Mouse (Mus musculus): ENCODE measurements around the gene Hist1h2bb. TPM values are rescaled to one million over a fixed set of nuclear protein-coding genes. Genes with fewer than 3 reads are reported as not detected.

Hist1h2bb gene
- polyA plus RNA-seq, 1 experiment from 2014 or later: 0.41 TPM

GRCm38 (mm10) chr13:23772561-23773313, 26.2 kb downstream of the Hist1h2bb start:
- ChIA-PET POLR2A (interaction anchor here (1.4 kb wide), 1 partner anchor 9 kb away, joined by 4 read pairs; the partner anchor contains the start of gene Hist1h1a), CTCF (no interaction called here)
- in situ Hi-C loops (cut with MboI; ENCODE audit: low pct_unique_long_range_greater_than_20kb): loop anchor here (25.0 kb wide), 1 partner anchor 1985 kb away; the partner anchor contains the start of genes Hist1h1b, Hist1h2an, Hist1h2bp and Hist1h3i
- no peak for DNase-seq (ENCODE audit: low read depth, low spot score)
- no peak for ATAC-seq
- no peaks in the 10 kb centered on the region for H3K27me3 ChIP-seq
- TF ChIP-seq CTCF (IDR thresholded peaks at IDR 0.05): no peak

- POLR2A ChIA-PET: no interaction called here
- peaks cover 10% of the 10 kb centered on the region for H3K27me3 ChIP-seq
- ATAC-seq: no peak
- CTCF ChIA-PET: interaction anchor here (1.0 kb wide), 1 partner anchor 148 kb away, joined by 3 read pairs; no protein-coding TSS in a partner anchor
- no peak for TF ChIP-seq CTCF (IDR thresholded peaks at IDR 0.05)
- in situ Hi-C loops (cut with MboI; ENCODE audit: low pct_unique_long_range_greater_than_20kb): no loop called here
- DNase-seq (ENCODE audit: low read depth, low spot score): no peak
Observed at GRCm38 (mm10) chr13:23778339-23778738, 31.8 kb downstream of the Hist1h2bb start.

GRCm38 (mm10) chr13:23779025-23779424, 32.5 kb downstream of the Hist1h2bb start:
- peaks cover 10% of the 10 kb centered on the region for H3K27me3 ChIP-seq
- ATAC-seq (no peak), DNase-seq (ENCODE audit: low read depth, low spot score) (no peak)
- no peak for TF ChIP-seq CTCF (IDR thresholded peaks at IDR 0.05)
- in situ Hi-C loops (cut with MboI; ENCODE audit: low pct_unique_long_range_greater_than_20kb): no loop called here
- POLR2A ChIA-PET: no interaction called here
- CTCF ChIA-PET: no interaction called here

- CTCF ChIA-PET: interaction anchor here (0.8 to 1.4 kb wide), 8 partner anchors 11 to 516 kb away, joined by 3 to 4 read pairs (median 3); no protein-coding TSS in a partner anchor
- peaks cover 12% of the 10 kb centered on the region for H3K27me3 ChIP-seq
- peak; percentile 78 for TF ChIP-seq CTCF (IDR thresholded peaks at IDR 0.05)
- in situ Hi-C loops (cut with MboI; ENCODE audit: low pct_unique_long_range_greater_than_20kb): loop anchor here (10.0 kb wide), 1 partner anchor 522 kb away; no protein-coding TSS in a partner anchor
- POLR2A ChIA-PET: no interaction called here
- DNase-seq (ENCODE audit: low read depth, low spot score) (peak; percentile 10), ATAC-seq (no peak)
Observed at GRCm38 (mm10) chr13:23792520-23792919, 46.0 kb downstream of the Hist1h2bb start.

Other genes with a start within 250 kb of the Hist1h2bb start
- 7.0 TPM for gene Hist1h4h, start 215.7 kb upstream of the Hist1h2bb start, polyA plus RNA-seq (2021)
- 1.3 TPM for gene Hist1h2af, start 212.8 kb upstream of the Hist1h2bb start, polyA plus RNA-seq (2021)
- gene Hist1h3g, start 211.3 kb upstream of the Hist1h2bb start, polyA plus RNA-seq (2021): 1.7 TPM
- 2.1 TPM for gene Hist1h2bh, start 203.3 kb upstream of the Hist1h2bb start, polyA plus RNA-seq (2021)
- 0.49 TPM for gene Hist1h3f, start 202.7 kb upstream of the Hist1h2bb start, polyA plus RNA-seq (2021)
- not detected for gene Hist1h4f, start 195.1 kb upstream of the Hist1h2bb start, polyA plus RNA-seq (2021)
- 2.1 TPM for gene Hist1h1d, start 193.5 kb upstream of the Hist1h2bb start, polyA plus RNA-seq (2021)
- gene Hist1h3e, start 184.4 kb upstream of the Hist1h2bb start, polyA plus RNA-seq (2021): 0.56 TPM
- gene Hist1h2ae, start 175.5 kb upstream of the Hist1h2bb start, polyA plus RNA-seq (2021): 0.72 TPM
- 12.9 TPM for gene Hist1h2bg, start 175.3 kb upstream of the Hist1h2bb start, polyA plus RNA-seq (2021)
- 2.0 TPM for gene Hist1h2bf, start 172.5 kb upstream of the Hist1h2bb start, polyA plus RNA-seq (2021)
- 1.0 TPM for gene Hist1h2ad, start 172.4 kb upstream of the Hist1h2bb start, polyA plus RNA-seq (2021)
- 1.4 TPM for gene Hist1h3d, start 171.0 kb upstream of the Hist1h2bb start, polyA plus RNA-seq (2021)
- gene Hist1h4d, start 165.1 kb upstream of the Hist1h2bb start, polyA plus RNA-seq (2021): 0.36 TPM
- 2.9 TPM for gene Hist1h2be, start 125.6 kb upstream of the Hist1h2bb start, polyA plus RNA-seq (2021)
- gene Hist1h1e, start 124.2 kb upstream of the Hist1h2bb start, polyA plus RNA-seq (2021): 1.6 TPM
- gene Hist1h2ac, start 62.8 kb upstream of the Hist1h2bb start, polyA plus RNA-seq (2021): 0.92 TPM
- 60.2 TPM for gene Hist1h2bc, start 62.5 kb upstream of the Hist1h2bb start, polyA plus RNA-seq (2021)
- gene Hist1h1t, start 50.9 kb upstream of the Hist1h2bb start, polyA plus RNA-seq (2021): 4.6 TPM
- gene Hist1h4c, start 48.3 kb upstream of the Hist1h2bb start, polyA plus RNA-seq (2021): 0.36 TPM
- gene Hfe, start 35.9 kb upstream of the Hist1h2bb start, polyA plus RNA-seq (2021): 5.8 TPM
- gene Hist1h1c, start 7.9 kb upstream of the Hist1h2bb start, polyA plus RNA-seq (2021): 245 TPM
- 0.73 TPM for gene Hist1h3c, start 1.1 kb upstream of the Hist1h2bb start, polyA plus RNA-seq (2021)
- 0.40 TPM for gene Hist1h2ab, start 4.4 kb downstream of the Hist1h2bb start, polyA plus RNA-seq (2021)
- gene Hist1h3b, start 5.5 kb downstream of the Hist1h2bb start, polyA plus RNA-seq (2021): 0.65 TPM
- gene Hist1h4b, start 10.3 kb downstream of the Hist1h2bb start, polyA plus RNA-seq (2021): 2.0 TPM
- gene Hist1h4a, start 14.5 kb downstream of the Hist1h2bb start, polyA plus RNA-seq (2021): 0.13 TPM
- 0.18 TPM for gene Hist1h3a, start 15.7 kb downstream of the Hist1h2bb start, polyA plus RNA-seq (2021)
- gene Hist1h1a, start 16.9 kb downstream of the Hist1h2bb start, polyA plus RNA-seq (2021): 1.2 TPM
- gene Trim38, start 23.2 kb downstream of the Hist1h2bb start, polyA plus RNA-seq (2021): not detected
- gene Slc17a2, start 60.3 kb downstream of the Hist1h2bb start, polyA plus RNA-seq (2021): not detected
- gene Slc17a3, start 92.7 kb downstream of the Hist1h2bb start, polyA plus RNA-seq (2021): 0.06 TPM
- gene Slc17a1, start 121.0 kb downstream of the Hist1h2bb start, polyA plus RNA-seq (2021): 15.2 TPM
- gene Slc17a4, start 168.3 kb downstream of the Hist1h2bb start, polyA plus RNA-seq (2021): 0.22 TPM
- gene Hist1h2ba, start 187.4 kb downstream of the Hist1h2bb start, polyA plus RNA-seq (2021): not detected
- gene Hist1h2aa, start 187.7 kb downstream of the Hist1h2bb start, polyA plus RNA-seq (2021): not detected
- gene Scgn, start 244.5 kb downstream of the Hist1h2bb start, polyA plus RNA-seq (2021): 0.21 TPM